Comparison of ENCODE assay signal across 10 mouse cellular contexts in genomic region chr2:52571339-52571968, GRCm38 (mm10).
DNase-seq lines count a peak whose midpoint lies in the region; ATAC-seq and TF ChIP-seq lines count a peak whose summit lies in the region.
"Had no signal": no experiment of that assay in that cellular context is flagged by ENCODE, and none has a peak within 500 bp of the region (broad histone marks: within the 10 kb centered on the region; RNA-seq: fewer than 3 reads in every experiment).

No protein-coding gene starts in this region.

- no peak overlapping the region for H3K9ac ChIP-seq in heart, postnatal 0 days (replicated peaks; ENCODE audit: low read depth, low read length)
- H3K9ac ChIP-seq in forebrain, embryonic 13.5 days: no peak overlapping the region
- no peak overlapping the region for H3K9ac ChIP-seq in hindbrain, embryonic 11.5 days (ENCODE audit: low read depth, low read length)
- H3K9ac ChIP-seq: hindbrain, embryonic 15.5 days; lung, embryonic 14.5 days had no signal

- no peaks in the 10 kb centered on the region for H3K36me3 ChIP-seq in heart, postnatal 0 days (replicated peaks; ENCODE audit: control insufficient read depth, insufficient read depth, low read length)
- no peaks in the 10 kb centered on the region for H3K36me3 ChIP-seq in forebrain, embryonic 13.5 days (ENCODE audit: poor library complexity, severe bottlenecking)
- H3K36me3 ChIP-seq in hindbrain, embryonic 11.5 days (ENCODE audit: control insufficient read depth, insufficient read depth, low read length): no peaks in the 10 kb centered on the region
- H3K36me3 ChIP-seq: hindbrain, embryonic 15.5 days had no signal

- no peak for TF ChIP-seq CTCF in heart, postnatal 0 days (IDR thresholded peaks at IDR 0.05; ENCODE audit: low read depth)

- peak; percentile 59 for TF ChIP-seq EP300 in heart, postnatal 0 days (IDR thresholded peaks at IDR 0.05; ENCODE audit: low read depth)

- peaks cover 20% of the 10 kb centered on the region for H3K4me1 ChIP-seq in heart, postnatal 0 days (ENCODE audit: control insufficient read depth, insufficient read depth)
- no peaks in the 10 kb centered on the region for H3K4me1 ChIP-seq in forebrain, embryonic 13.5 days
- no peaks in the 10 kb centered on the region for H3K4me1 ChIP-seq in hindbrain, embryonic 11.5 days (replicated peaks; ENCODE audit: control insufficient read depth, insufficient read depth, low read length)
- H3K4me1 ChIP-seq: hindbrain, embryonic 15.5 days had no signal

- peak overlapping the region; percentile 62 for H3K27ac ChIP-seq in heart, postnatal 0 days (ENCODE audit: low read depth)
- H3K27ac ChIP-seq in forebrain, embryonic 13.5 days: no peak overlapping the region
- no peak overlapping the region for H3K27ac ChIP-seq in hindbrain, embryonic 11.5 days (ENCODE audit: low read depth, low read length)
- H3K27ac ChIP-seq: hindbrain, embryonic 15.5 days had no signal

- H3K4me2 ChIP-seq in heart, postnatal 0 days (ENCODE audit: low read depth, low read length): peak overlapping the region; percentile 1; the same call in 1 of the 2 replicates
- H3K4me2 ChIP-seq in forebrain, embryonic 13.5 days: no peak overlapping the region
- H3K4me2 ChIP-seq in hindbrain, embryonic 11.5 days (replicated peaks; ENCODE audit: low read depth, low read length): no peak overlapping the region
- H3K4me2 ChIP-seq: hindbrain, embryonic 15.5 days; lung, embryonic 14.5 days had no signal

- peak; percentile 88 for ATAC-seq in heart, postnatal 0 days (ENCODE audit: insufficient read depth, low read depth)
- peak; percentile 88 for ATAC-seq in megakaryocyte-erythroid progenitor cell, adult 5-6 weeks (replicated peaks; ENCODE audit: low FRiP score, low TSS enrichment, poor library complexity, severe bottlenecking)
- ATAC-seq in forebrain, embryonic 13.5 days: no peak
- ATAC-seq in hindbrain, embryonic 11.5 days (ENCODE audit: low FRiP score): no peak

- peak; percentile 37 to 46 for DNase-seq in B cell, adult 2 months
- peak; percentile 23 for DNase-seq in ES-CJ7 (ENCODE audit: low read depth, low spot score)
- peak; percentile 84 for DNase-seq in heart, postnatal 0 days (ENCODE audit: low spot score)
- DNase-seq in retina, embryonic 14.5 days (ENCODE audit: low spot score): no peak
- no peak for DNase-seq in layer of hippocampus, adult 9-11 months
- no peak for DNase-seq in hindbrain, embryonic 11.5 days (ENCODE audit: low spot score)
- DNase-seq: lung, embryonic 14.5 days had no signal

- no peaks in the 10 kb centered on the region for H3K9me3 ChIP-seq in heart, postnatal 0 days (replicated peaks; ENCODE audit: control insufficient read depth, low read length)
- no peaks in the 10 kb centered on the region for H3K9me3 ChIP-seq in forebrain, embryonic 13.5 days (replicated peaks)
- no peaks in the 10 kb centered on the region for H3K9me3 ChIP-seq in hindbrain, embryonic 11.5 days (ENCODE audit: control insufficient read depth, low read length)
- H3K9me3 ChIP-seq: hindbrain, embryonic 15.5 days had no signal

- WGBS in heart, postnatal 0 days: 19% methylated on average over 13 of the region's 13 CpGs
- 85% methylated on average over 13 of the region's 13 CpGs for whole genome bisulfite sequencing in forebrain, embryonic 13.5 days
- 76% methylated on average over 13 of the region's 13 CpGs for WGBS in hindbrain, embryonic 11.5 days

- no peak overlapping the region for H3K4me3 ChIP-seq in heart, postnatal 0 days (ENCODE audit: low read depth, low read length)
- no peak overlapping the region for H3K4me3 ChIP-seq in forebrain, embryonic 13.5 days
- no peak overlapping the region for H3K4me3 ChIP-seq in hindbrain, embryonic 11.5 days (ENCODE audit: low read depth, low read length)
- H3K4me3 ChIP-seq: hindbrain, embryonic 15.5 days had no signal

- no peaks in the 10 kb centered on the region for H3K27me3 ChIP-seq in heart, postnatal 0 days (ENCODE audit: control insufficient read depth, insufficient read depth, low read length)
- no peaks in the 10 kb centered on the region for H3K27me3 ChIP-seq in forebrain, embryonic 13.5 days
- no peaks in the 10 kb centered on the region for H3K27me3 ChIP-seq in hindbrain, embryonic 11.5 days (ENCODE audit: control insufficient read depth, insufficient read depth, low read length)
- H3K27me3 ChIP-seq: hindbrain, embryonic 15.5 days had no signal

Comparison
In these comparisons a context has a peak if more than half of its experiments do, and no peak if none do; other contexts are left out.
1. DNase-seq: peak in B cell, adult 2 months (2 of 2), ES-CJ7 (single experiment) and heart, postnatal 0 days (single experiment); none in retina, embryonic 14.5 days (single experiment), layer of hippocampus, adult 9-11 months (single experiment) and hindbrain, embryonic 11.5 days (single experiment).
2. ATAC-seq: peak in heart, postnatal 0 days (single experiment) and megakaryocyte-erythroid progenitor cell, adult 5-6 weeks (single experiment); none in forebrain, embryonic 13.5 days (single experiment) and hindbrain, embryonic 11.5 days (single experiment).